Mouse (Mus musculus): ENCODE measurements around the gene Mif4gd. TPM values are rescaled to one million over a fixed set of nuclear protein-coding genes. Genes with fewer than 3 reads are reported as not detected.
A peak's percentile ranks its signal among the peaks of the same experiment; 100 is the strongest.
"Not testable (repeated sequence)": the region's sequence is repeated elsewhere in the genome, so short reads cannot be mapped to it uniquely, and the experiment has no call there.

Gene Mif4gd
- total and polyA plus RNA-seq, 3 experiments = 51.3 to 94.0 (median 54.7) TPM

DNA sequence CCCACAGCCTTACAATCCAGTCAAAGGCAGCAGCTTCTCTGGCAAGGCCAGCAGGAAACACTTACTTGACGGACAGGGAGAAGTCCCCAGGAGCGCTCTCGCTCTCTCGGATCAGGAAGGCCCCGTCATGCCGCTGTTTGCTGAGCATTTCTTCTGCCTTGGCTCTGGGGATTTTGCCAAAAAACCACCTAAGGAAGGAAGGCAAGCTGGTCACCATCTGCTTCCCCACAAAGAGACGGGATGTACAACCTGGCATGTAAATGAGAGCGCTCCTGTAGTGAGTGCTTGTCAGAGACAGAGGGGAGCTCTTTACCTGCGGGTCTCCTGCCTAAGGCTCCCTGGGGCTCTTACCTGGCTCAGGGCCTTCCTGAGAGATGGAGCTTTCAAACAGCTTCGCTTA is 36.9 kb upstream of the Mif4gd start:
- WGBS = 40% methylated on average over 10 of the region's 10 CpGs
- intact Hi-C loops (cut with DNase I) = loop anchor here (5.0 kb wide), 1 partner anchor 163 kb away; the partner anchor contains the start of genes Caskin2 and Tsen54
- H3K36me3 ChIP-seq (ENCODE audit: control insufficient read depth, insufficient read depth, low read length) = no peaks in the 10 kb centered on the region; the same call in 1 of the 2 replicates

DNA sequence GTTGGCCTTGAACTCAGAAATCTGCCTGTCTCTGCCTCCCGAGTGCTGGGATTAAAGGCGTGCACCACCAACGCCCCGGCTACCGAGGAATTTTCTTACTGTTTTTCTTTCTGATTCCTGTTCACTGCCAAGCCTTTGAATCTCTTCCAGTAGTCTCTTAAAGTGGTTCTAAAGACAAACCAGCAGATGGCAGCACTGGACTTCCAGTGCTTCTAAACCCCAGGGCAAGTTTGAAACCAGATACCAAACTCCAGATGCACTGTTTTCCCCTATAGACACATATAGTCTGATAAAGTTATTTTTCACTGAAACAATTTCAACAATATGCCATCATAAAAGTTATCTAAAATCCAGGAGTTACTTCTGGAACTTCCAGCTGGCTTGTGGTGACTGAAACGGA is 34.7 kb upstream of the Mif4gd start:
- WGBS = 17% methylated on average over 6 of the region's 6 CpGs
- Histone ChIP-seq H3K4me3 (no peak overlapping the region), H3K9ac (ENCODE audit: low read depth, low read length) (no peak overlapping the region), H3K4me1 (ENCODE audit: control insufficient read depth, insufficient read depth, low read length) (no peaks in the 10 kb centered on the region; the same call in 1 of the 2 replicates), H3K79me2 (replicated peaks; ENCODE audit: control insufficient read depth, insufficient read depth, low read length) (no peaks in the 10 kb centered on the region; the same call in 1 of the 2 replicates), H3K36me3 (ENCODE audit: control insufficient read depth, insufficient read depth, low read length) (no peaks in the 10 kb centered on the region), H3K27ac (no peak overlapping the region), H3K27me3 (ENCODE audit: control insufficient read depth, insufficient read depth, low read length) (no peaks in the 10 kb centered on the region)
- TF ChIP-seq EP300 (IDR thresholded peaks at IDR 0.05; ENCODE audit: insufficient read depth, low read depth, low read length) = no peak
- TF ChIP-seq CTCF (IDR thresholded peaks at IDR 0.05) = peak; percentile 92
- TF ChIP-seq POLR2A (IDR thresholded peaks at IDR 0.05; ENCODE audit: insufficient read depth, low read depth, low read length) = no peak
- intact Hi-C loops (cut with DNase I) = loop anchor here (1.0 to 5.0 kb wide), 2 partner anchors 67 to 165 kb away; partner anchors contain the start of genes Caskin2 and Tsen54
- no peak for DNase-seq

More for the DNA sequence above, 36.9 kb upstream of the Mif4gd start:
- H3K9ac ChIP-seq (ENCODE audit: low read depth, low read length) = no peak overlapping the region
- no peak overlapping the region for H3K27ac ChIP-seq
- H3K79me2 ChIP-seq (replicated peaks; ENCODE audit: control insufficient read depth, insufficient read depth, low read length) = no peaks in the 10 kb centered on the region; the same call in 1 of the 2 replicates
- H3K27me3 ChIP-seq (ENCODE audit: control insufficient read depth, insufficient read depth, low read length) = no peaks in the 10 kb centered on the region
- peaks cover 8% of the 10 kb centered on the region for H3K4me1 ChIP-seq (ENCODE audit: control insufficient read depth, insufficient read depth, low read length)
- no peak overlapping the region for H3K4me3 ChIP-seq
- TF ChIP-seq EP300 (IDR thresholded peaks at IDR 0.05; ENCODE audit: insufficient read depth, low read depth, low read length) (no peak), CTCF (IDR thresholded peaks at IDR 0.05) (no peak), POLR2A (IDR thresholded peaks at IDR 0.05; ENCODE audit: insufficient read depth, low read depth, low read length) (no peak)
- no peak for DNase-seq

DNA sequence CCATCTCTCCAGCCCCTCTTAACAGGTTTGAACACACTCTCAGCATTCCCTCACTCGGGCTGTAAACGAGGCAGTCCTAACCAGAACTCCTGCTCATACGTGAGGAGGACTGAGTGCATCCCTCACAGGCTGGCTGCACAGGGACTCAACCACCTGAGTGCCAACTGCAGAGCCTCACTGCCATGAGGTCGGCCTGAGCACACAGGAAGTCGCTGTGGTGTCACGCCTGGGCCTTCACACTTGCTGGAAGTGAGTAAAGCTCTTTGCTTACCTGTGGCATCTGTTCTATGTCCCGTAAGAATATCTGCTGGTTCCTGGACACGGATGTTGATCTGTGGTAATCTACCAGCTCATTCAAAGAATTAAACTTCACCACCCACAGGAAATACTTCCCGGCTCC is 33.7 kb upstream of the Mif4gd start:
- no peaks in the 10 kb centered on the region for H3K36me3 ChIP-seq (ENCODE audit: control insufficient read depth, insufficient read depth, low read length)
- no peak for TF ChIP-seq POLR2A (IDR thresholded peaks at IDR 0.05; ENCODE audit: insufficient read depth, low read depth, low read length)
- no peak for TF ChIP-seq CTCF (IDR thresholded peaks at IDR 0.05)
- TF ChIP-seq EP300 (IDR thresholded peaks at IDR 0.05; ENCODE audit: insufficient read depth, low read depth, low read length) = no peak
- 89% methylated on average over 9 of the region's 9 CpGs for WGBS
- H3K79me2 ChIP-seq (replicated peaks; ENCODE audit: control insufficient read depth, insufficient read depth, low read length) = no peaks in the 10 kb centered on the region; the same call in 1 of the 2 replicates
- H3K27me3 ChIP-seq (ENCODE audit: control insufficient read depth, insufficient read depth, low read length) = no peaks in the 10 kb centered on the region
- H3K4me1 ChIP-seq (ENCODE audit: control insufficient read depth, insufficient read depth, low read length) = no peaks in the 10 kb centered on the region
- no peak for DNase-seq
- no peak overlapping the region for H3K27ac ChIP-seq
- no peak overlapping the region for H3K9ac ChIP-seq (ENCODE audit: low read depth, low read length)
- intact Hi-C loops (cut with DNase I) = loop anchor here (5.0 kb wide), 1 partner anchor 166 kb away; the partner anchor contains the start of genes Caskin2 and Tsen54
- H3K4me3 ChIP-seq = no peak overlapping the region

DNA sequence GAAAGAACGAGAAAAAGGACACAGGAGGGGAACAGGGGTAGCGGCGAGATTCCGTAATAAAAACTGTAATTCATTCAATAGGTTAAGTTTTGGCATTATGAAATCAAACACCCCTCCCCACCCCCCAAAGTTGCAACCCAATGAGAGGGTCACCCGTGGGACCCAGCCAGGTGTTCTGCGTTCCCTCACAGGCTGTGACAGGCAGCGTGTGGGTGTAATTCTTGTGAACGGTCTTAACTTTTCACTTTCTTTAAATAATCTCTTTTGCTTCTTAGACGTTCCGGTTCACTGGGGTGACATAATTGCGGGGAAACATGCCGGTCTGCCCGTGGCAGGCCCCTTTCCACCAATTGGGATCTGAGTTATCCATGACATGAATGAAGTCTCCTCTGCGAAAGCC is 32.7 kb upstream of the Mif4gd start:
- WGBS = 82% methylated on average over 14 of the region's 14 CpGs

DNA sequence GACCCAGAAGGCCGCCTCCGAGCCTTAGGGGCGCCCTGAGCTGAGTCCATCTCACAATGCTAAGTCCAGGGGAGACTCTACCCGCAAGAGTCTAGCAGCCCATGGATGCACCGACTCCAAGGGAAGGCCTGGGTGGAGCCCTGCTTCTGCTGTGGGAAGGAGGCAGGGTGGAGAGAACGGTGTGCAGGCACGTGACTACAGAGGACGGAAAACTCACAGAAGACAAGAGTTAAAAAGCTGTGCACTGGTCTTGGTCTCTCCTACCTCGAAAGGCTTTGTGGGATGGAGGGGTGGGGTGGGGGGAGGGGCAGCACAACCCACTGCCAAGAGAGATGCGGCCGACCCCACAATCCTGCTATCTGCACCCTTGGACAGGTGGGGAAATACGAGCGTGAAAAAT is 31.5 kb upstream of the Mif4gd start:
- H3K36me3 ChIP-seq (ENCODE audit: control insufficient read depth, insufficient read depth, low read length) = no peaks in the 10 kb centered on the region
- H3K79me2 ChIP-seq (replicated peaks; ENCODE audit: control insufficient read depth, insufficient read depth, low read length) = no peaks in the 10 kb centered on the region
- no peak for TF ChIP-seq CTCF (IDR thresholded peaks at IDR 0.05)
- TF ChIP-seq POLR2A (IDR thresholded peaks at IDR 0.05; ENCODE audit: insufficient read depth, low read depth, low read length) = no peak
- no peak for TF ChIP-seq EP300 (IDR thresholded peaks at IDR 0.05; ENCODE audit: insufficient read depth, low read depth, low read length)
- intact Hi-C loops (cut with DNase I) = no loop called here
- WGBS = 86% methylated on average over 13 of the region's 13 CpGs
- H3K9ac ChIP-seq (ENCODE audit: low read depth, low read length) = no peak overlapping the region
- H3K4me1 ChIP-seq (ENCODE audit: control insufficient read depth, insufficient read depth, low read length) = no peaks in the 10 kb centered on the region
- DNase-seq = no peak
- H3K27me3 ChIP-seq (ENCODE audit: control insufficient read depth, insufficient read depth, low read length) = no peaks in the 10 kb centered on the region
- H3K27ac ChIP-seq = no peak overlapping the region
- H3K4me3 ChIP-seq = no peak overlapping the region

More for the DNA sequence above, 32.7 kb upstream of the Mif4gd start:
- not testable (repeated sequence) for H3K27ac ChIP-seq; H3K4me1 ChIP-seq (ENCODE audit: control insufficient read depth, insufficient read depth, low read length); H3K4me3 ChIP-seq; H3K27me3 ChIP-seq (ENCODE audit: control insufficient read depth, insufficient read depth, low read length); H3K36me3 ChIP-seq (ENCODE audit: control insufficient read depth, insufficient read depth, low read length); H3K9ac ChIP-seq (ENCODE audit: low read depth, low read length); DNase-seq; H3K79me2 ChIP-seq (replicated peaks; ENCODE audit: control insufficient read depth, insufficient read depth, low read length)
- intact Hi-C loops (cut with DNase I) = loop anchor here (5.0 kb wide), 1 partner anchor 167 kb away; the partner anchor contains the start of genes Caskin2 and Tsen54

DNA sequence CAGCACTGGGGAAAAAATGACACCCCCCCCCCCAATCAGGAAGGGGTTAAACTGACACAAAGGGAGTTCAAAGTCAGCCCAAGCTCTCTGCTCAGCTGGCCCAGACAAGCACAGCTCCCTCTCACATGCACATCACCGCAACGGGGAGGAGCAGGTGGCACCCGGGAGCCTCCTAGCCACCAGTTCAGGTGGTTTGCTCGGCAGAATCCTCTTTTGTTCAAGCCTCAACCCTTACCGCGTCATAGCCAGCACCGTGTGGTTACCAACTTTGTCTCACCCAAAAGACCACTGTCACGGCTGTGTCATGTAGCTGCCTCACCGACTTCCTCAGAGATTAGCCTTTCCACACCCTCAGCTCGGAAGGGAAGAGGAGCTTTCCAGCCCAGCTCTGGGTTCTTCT is 30.5 kb upstream of the Mif4gd start:
- Histone ChIP-seq H3K79me2 (replicated peaks; ENCODE audit: control insufficient read depth, insufficient read depth, low read length) (no peaks in the 10 kb centered on the region), H3K4me3 (no peak overlapping the region), H3K36me3 (ENCODE audit: control insufficient read depth, insufficient read depth, low read length) (no peaks in the 10 kb centered on the region), H3K27ac (no peak overlapping the region), H3K4me1 (ENCODE audit: control insufficient read depth, insufficient read depth, low read length) (no peaks in the 10 kb centered on the region), H3K9ac (ENCODE audit: low read depth, low read length) (no peak overlapping the region), H3K27me3 (ENCODE audit: control insufficient read depth, insufficient read depth, low read length) (no peaks in the 10 kb centered on the region)
- TF ChIP-seq CTCF (IDR thresholded peaks at IDR 0.05) (no peak), POLR2A (IDR thresholded peaks at IDR 0.05; ENCODE audit: insufficient read depth, low read depth, low read length) (no peak), EP300 (IDR thresholded peaks at IDR 0.05; ENCODE audit: insufficient read depth, low read depth, low read length) (no peak)
- no peak for DNase-seq
- WGBS = 69% methylated on average over 10 of the region's 10 CpGs
- intact Hi-C loops (cut with DNase I) = no loop called here
